Mouse (Mus musculus) lung, postnatal 4 days (tissue): Measurements from ENCODE around the gene Phkg1.
A peak's percentile ranks its signal among the peaks of the same experiment; 100 is the strongest.
"Not testable (repeated sequence)": the region's sequence is repeated elsewhere in the genome, so short reads cannot be mapped to it uniquely, and the experiment has no call there.

Experiments used
- DNase-seq, 2 experiments: peaks; one replicate each; pipeline ENCODE4 v3.0.0; 2021

The Phkg1 gene

GRCm38 (mm10) chr5:129907775-129908174 is 9.4 kb upstream of the Phkg1 start:
- DNase-seq = no peak

DNA sequence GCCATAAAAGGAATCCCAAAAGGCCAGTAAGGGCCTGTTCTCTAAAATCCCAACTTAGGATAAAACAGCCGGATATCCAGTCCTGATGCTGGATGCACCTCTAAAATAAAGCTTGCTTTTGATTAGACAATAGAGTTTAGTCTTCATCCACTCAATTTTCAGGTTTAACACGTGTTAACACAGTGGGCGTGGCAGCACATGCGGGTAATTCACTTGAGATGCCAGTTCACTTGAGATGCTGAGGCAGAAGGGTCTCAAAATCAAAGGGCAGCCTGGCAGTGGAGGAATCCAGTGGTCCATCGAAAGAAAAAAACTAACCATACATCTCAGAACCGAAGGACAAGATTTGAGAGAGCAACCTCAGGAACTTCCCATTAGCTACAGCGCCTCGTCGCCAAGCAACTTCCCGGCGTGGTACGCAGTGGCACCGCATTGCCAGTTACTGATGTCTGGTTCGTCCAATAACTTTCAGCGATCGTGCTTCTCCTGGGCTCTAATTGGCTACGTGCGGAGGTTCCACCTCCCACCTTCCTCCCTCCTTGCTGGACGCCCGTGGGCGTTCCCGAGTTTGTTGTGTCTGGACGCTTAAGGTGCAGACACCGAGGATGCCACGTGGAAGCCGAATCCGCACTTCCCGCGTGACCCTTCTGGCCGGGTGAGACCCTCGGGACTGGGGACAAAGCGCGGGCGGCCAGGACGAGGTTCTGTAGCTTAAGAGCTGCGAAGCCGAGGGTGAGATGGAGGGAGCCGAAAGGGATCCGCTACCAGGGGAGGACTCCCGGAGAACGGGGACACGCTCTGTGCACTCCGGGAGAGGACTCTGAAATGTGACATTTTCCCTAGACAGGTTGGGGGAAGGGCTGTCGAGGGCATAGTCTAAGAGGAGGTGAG is 2.9 kb downstream of the Phkg1 start, which contains the start of gene Zbed5:
Gene Zbed5, plus strand, starts transcription at position 526 of the 891 bp plus-strand sequence.
- DNase-seq = peak; percentile 90 to 91

- not testable (repeated sequence) for DNase-seq
Observed at GRCm38 (mm10) chr5:129890390-129890789, 8.0 kb downstream of the Phkg1 start.

- DNase-seq = peak; percentile 94 to 95
Observed at GRCm38 (mm10) chr5:129886911-129887636, 11.3 kb downstream of the Phkg1 start, which contains the start of gene Chchd2. TSS of gene Chchd2 (minus strand) at chr5:129887470.

DNA sequence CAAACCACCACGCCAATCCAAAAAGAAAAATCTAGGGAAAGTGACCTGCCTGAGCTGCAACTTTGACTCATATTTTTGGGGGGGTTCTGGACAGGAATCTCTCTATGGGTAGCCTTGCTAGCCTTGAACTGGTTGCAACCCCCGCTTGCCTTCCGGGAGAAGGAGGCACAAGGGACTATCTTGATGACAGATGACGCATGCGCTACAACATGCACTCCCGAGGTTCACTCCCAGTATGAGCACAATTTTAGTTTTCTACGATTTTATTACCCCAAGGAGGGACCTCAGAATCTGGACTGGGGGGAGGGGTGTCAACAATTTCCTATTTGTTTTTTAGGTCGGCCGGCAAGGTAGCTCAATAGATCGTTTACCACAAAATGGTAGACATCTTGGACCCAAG is 12.1 kb downstream of the Phkg1 start:
- DNase-seq = no peak

GRCm38 (mm10) chr5:129879888-129880287 is 18.5 kb downstream of the Phkg1 start:
- DNase-seq = no peak

DNA sequence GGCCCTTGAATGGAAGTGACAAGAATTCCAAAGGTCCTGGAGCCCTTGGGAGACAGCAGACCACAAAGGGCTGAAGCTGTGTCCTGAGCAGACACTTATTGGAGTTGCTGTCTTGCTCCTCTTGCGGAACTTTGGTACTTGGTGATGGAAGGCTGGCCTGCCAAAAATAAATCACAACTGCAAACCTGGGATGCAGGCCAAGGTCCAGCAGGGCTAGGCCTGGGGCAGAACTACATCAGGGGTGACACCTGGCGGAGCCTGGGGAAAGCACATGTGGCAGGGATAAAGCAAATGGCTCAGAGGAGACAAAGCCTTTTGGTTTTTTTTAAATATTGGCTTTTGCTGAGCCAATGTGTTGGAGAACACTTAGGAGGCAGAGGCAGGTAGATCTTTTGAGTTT is 19.4 kb downstream of the Phkg1 start:
- peak; percentile 66 to 78 for DNase-seq

DNA sequence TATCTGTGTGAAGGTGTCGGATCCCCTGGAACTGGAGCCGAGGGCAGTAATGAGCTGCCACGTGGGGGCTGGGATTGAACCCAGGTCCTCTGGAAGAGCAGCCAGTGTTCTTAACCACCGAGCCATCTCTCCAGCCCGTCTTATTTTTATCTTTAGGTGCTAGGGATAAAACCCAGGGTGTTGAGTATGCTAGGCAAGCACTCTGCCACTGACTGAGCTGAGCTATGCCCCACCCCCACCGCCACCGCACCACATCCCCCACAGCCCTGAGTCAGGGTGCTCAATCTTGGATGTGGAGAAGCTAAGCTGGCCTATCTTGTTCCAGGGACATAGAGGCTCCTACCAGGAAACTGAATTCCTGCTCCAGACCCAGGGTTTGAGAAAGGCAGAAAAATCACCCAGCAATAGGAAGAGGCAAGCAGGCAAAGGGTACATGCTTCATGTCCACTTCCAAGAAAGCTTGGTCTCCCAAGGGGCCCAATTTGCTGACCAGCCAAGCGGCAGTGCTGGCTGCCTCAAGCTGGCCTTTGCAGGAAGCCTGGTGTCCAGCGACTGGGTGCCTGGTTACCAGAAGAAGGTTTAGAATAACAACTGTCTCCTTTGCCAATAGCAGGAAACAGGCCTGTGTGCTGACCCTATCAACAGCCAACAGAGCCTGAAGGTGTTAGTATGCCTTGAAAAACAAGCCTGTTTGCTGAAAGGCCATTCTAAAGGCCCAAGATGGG is 20.5 kb downstream of the Phkg1 start:
- no peak for DNase-seq

- DNase-seq = no peak
Observed at GRCm38 (mm10) chr5:129875098-129875497, 23.3 kb downstream of the Phkg1 start.

- DNase-seq = no peak
Observed at GRCm38 (mm10) chr5:129873942-129874341, 24.4 kb downstream of the Phkg1 start.

DNA sequence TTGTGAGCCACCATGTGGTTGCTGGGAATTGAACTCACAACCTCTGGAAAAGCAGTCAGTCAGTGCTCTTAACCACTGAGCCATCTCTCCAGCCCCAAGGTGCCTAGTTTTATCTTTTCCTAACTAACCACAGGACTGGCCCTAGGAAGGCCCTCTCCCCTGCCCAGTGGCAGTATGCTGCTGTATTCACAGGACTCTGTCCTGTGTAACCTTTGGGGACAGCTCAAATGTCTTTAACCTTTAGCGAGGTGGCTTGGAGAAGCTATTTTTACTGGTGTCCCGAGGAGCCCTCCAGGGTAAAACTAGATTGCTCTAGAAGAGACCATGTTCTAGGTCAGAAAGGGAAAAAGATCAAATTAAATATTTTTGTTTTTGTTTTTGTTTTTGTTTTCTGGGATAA is 27.1 kb downstream of the Phkg1 start:
- DNase-seq = no peak

DNA sequence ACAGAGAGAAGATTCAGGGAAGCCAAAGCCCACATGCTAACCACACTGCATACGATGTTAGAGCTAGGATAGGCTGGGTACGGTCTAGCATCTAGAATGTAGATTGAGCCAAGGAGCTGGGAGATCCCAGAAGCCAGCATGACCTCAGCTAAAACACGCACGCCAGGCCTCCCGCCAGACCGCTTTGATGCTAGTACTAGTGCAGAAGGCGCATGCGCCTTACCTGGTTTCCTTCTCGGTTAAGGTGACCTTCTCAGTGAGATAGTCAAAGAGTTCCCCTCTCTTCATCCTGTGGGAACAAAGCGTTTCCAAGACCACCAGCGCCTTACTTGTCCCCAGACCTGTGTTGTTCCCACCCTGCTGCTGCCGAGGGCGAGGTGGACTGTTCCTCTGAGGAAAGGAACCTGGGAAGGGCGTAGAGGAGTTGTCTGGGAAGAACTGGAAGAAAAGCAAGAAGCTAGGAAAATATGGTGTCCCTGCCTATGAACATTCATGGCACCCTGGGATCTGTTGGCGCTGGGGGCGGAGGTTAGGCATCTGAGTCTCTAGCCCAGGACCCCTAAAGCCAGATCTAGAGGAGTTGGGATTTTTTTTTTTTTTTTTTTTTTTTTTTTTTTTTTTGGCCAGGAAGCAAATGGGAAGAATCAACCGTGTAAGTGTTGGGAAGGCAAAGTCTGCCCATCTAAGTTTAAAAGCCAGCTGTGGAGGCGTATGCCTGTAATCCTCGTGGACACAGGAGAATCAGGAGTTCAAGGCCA is 28.9 kb downstream of the Phkg1 start:
- no peak for DNase-seq

DNA sequence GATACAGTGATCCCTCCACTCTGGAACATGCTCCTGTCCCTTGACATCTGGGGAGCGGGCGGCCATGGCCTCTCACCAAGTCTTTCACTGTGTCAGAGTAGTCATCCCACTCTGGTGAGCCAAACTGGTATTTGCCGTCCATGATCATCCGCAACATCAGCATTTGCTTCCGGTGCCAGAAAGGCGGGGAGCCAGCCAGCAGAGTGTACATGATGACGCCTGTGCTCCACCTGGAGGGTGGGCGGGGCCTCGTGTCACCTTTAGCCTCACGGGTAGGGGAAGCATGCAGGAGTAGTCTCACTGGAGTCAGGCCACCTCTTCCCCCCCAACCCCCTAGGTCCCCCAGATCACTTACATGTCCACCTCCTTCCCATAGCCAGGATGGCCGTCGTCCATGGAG is 32.5 kb downstream of the Phkg1 start:
- DNase-seq = no peak

- DNase-seq = peak; percentile 35 to 51
Observed at GRCm38 (mm10) chr5:129864467-129864866, 33.9 kb downstream of the Phkg1 start.

DNA sequence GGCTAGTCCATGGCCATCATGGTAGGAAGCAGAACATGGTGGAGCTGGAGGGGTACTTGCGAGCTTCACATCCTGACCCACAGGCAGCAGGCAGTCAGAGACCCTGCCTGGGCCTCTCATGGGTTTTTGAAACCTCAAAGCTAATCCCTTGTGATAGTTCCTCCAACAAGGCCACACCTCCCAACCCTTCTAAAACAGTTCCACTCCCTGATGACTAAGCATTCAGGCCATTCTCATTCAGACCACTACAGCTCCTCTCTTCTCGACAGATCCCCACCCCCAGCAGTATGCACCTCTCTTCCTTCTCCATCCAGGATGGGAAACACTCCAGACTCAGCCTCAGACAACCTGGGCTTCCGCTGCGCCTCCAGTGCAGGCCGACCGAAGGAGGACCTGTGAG is 36.0 kb downstream of the Phkg1 start:
- no peak for DNase-seq

DNA sequence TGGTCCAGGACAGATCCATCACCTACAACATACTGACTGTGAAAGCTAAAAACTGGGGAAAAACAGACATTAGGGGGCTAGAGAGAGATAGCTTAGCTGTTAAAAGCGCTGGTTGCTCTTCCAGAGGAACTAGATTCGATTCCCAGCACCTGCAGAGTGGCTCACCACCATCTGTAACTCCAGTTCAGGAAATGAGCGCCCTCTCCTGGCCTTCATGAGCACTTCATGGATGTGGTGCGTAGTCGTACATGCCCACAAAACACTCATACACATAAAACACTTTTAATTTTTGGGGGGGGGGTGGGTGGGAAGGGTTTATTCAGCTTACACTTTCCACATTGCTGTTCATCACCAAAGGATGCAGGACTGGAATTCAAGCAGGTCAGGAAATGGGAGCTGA is 41.9 kb downstream of the Phkg1 start:
- no peak for DNase-seq

GRCm38 (mm10) chr5:129855163-129855562 is 43.2 kb downstream of the Phkg1 start:
- no peak for DNase-seq

DNA sequence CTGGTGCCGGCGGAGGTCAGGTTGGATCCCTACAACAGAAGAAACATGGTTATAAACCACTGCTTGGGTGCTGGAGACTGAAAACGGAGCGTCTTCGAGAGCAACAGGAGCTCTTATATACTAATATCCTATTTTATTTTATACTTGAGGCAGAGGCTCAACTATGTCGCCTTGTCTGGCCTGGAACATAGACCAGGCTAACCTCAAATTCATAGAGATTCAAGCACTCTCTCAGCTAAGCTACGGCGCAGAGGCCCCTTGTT is 50.9 kb downstream of the Phkg1 start:
- DNase-seq = no peak

GRCm38 (mm10) chr5:129846752-129847557 is 51.4 kb downstream of the Phkg1 start, which contains the start of gene Sumf2:
TSS of gene Sumf2 (plus strand) at chr5:129846986.
- DNase-seq = peak; percentile 97

DNA sequence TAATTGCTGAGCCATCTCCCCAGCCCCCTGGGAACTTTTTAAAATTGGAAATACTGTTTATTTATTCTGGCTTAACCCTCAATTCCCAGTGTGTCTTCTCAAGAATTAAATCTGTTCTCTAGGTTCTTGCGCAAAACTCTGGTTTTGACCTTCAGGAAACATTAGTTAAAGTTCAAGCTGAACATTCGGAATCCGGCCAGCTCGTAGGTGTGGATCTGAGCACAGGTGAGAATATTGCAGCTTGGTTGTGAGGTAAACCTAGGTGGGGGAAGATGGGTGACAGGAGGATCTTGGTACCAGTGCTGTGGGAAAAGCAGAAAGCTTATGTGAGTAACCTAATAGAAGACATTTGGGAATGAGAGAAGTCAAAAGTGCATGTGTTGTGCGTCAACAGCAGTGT is 53.5 kb downstream of the Phkg1 start:
- no peak for DNase-seq
